Mouse (Mus musculus) CH12.LX (cell line): ENCODE measurements around the gene Col23a1.

ENCODE experiments used
- CTCF ChIP-seq, 2 experiments: IDR thresholded peaks in 1 of 2; conservative IDR thresholded peaks in 1 of 2; 2 replicates each; pipeline ENCODE4 v1.5.1; 2011 to 2012; ENCODE audit warnings: low read depth in 2 of 2, low read length in 2 of 2, improper control_type of control experiment in 1 of 2, inconsistent platforms in 1 of 2, mild to moderate bottlenecking in 1 of 2, moderate library complexity in 1 of 2
- E2F4 ChIP-seq: IDR thresholded peaks from 2 replicates; pipeline ENCODE4 v1.6.1; 2011; ENCODE audit warnings: low read depth, low read length, improper control_type of control experiment; ENCODE audit not compliant: insufficient replicate concordance
- GABPA ChIP-seq: IDR thresholded peaks from 2 replicates; pipeline ENCODE4 v1.6.1; 2012; ENCODE audit warnings: low read depth, low read length, improper control_type of control experiment, inconsistent platforms; ENCODE audit not compliant: insufficient replicate concordance
- HCFC1 ChIP-seq: IDR thresholded peaks from 2 replicates; pipeline ENCODE4 v1.6.1; 2012; ENCODE audit warnings: low read depth, mild to moderate bottlenecking, inconsistent platforms, low read length, improper control_type of control experiment
- MAFK ChIP-seq: IDR thresholded peaks from 2 replicates; pipeline ENCODE4 v1.6.1; 2011; ENCODE audit warnings: low read length, improper control_type of control experiment; ENCODE audit not compliant: insufficient replicate concordance
- MAX ChIP-seq: IDR thresholded peaks from 2 replicates; pipeline ENCODE4 v1.6.1; 2011; ENCODE audit warnings: low read length, improper control_type of control experiment
- POLR2A ChIP-seq: IDR thresholded peaks from 2 replicates; pipeline ENCODE4 v1.6.1; 2011; ENCODE audit warnings: low read depth, mild to moderate bottlenecking, improper control_type of control experiment, low read length
- RCOR1 ChIP-seq: conservative IDR thresholded peaks from 2 replicates; pipeline ENCODE4 v1.6.1; 2012; ENCODE audit warnings: low read depth, mild to moderate bottlenecking, inconsistent platforms, low read length, improper control_type of control experiment
- UBTF ChIP-seq: IDR thresholded peaks from 2 replicates; pipeline ENCODE4 v1.6.1; 2012; ENCODE audit warnings: low read depth, mild to moderate bottlenecking, inconsistent platforms, low read length, improper control_type of control experiment, moderate library complexity
- USF1 ChIP-seq: IDR thresholded peaks from 2 replicates; pipeline ENCODE4 v1.6.1; 2014; ENCODE audit warnings: low read depth, mild to moderate bottlenecking, inconsistent platforms, low read length, improper control_type of control experiment
- USF2 ChIP-seq: conservative IDR thresholded peaks from 2 replicates; pipeline ENCODE4 v1.6.1; 2011; ENCODE audit warnings: low read depth, low read length, improper control_type of control experiment
- ZNF384 ChIP-seq: IDR thresholded peaks from 2 replicates; pipeline ENCODE4 v1.6.1; 2012; ENCODE audit warnings: low read depth, low read length, improper control_type of control experiment, inconsistent platforms

GRCm38 (mm10) chr11:51391548-51391947 is 101.8 kb downstream of the Col23a1 start:
- TF ChIP-seq UBTF (no peak), ZNF384 (no peak), E2F4 (no peak), POLR2A (no peak), RCOR1 (no peak), MAX (no peak), GABPA (no peak), CTCF (conservative IDR thresholded peaks at IDR 0.05 in 1 of 2, IDR thresholded peaks at IDR 0.05 in 1 of 2; ENCODE audit: low read depth in 2 of 2, low read length in 2 of 2) (no peak), USF1 (no peak), MAFK (no peak), USF2 (no peak), HCFC1 (no peak)
